Mouse (Mus musculus): ENCODE results near the gene Zkscan17. TPM values are rescaled to one million over a fixed set of nuclear protein-coding genes. Genes with fewer than 3 reads are reported as not detected.
"Not testable (repeated sequence)": the region's sequence is repeated elsewhere in the genome, so short reads cannot be mapped to it uniquely, and the experiment has no call there.

Zkscan17 gene
- polyA plus RNA-seq (2016; fragmentation: Nextera tagmentation; extraction: Ambion mirVana) = 28.5 and 29.1 TPM in 2 replicates

- no peak for ATAC-seq (ENCODE audit: low FRiP score, low read depth)
- H3K9ac ChIP-seq (replicated peaks) = no peak within 1 kb of the TSS
- H3K36me3 ChIP-seq = no peaks in the 10 kb centered on the region
- no peaks in the 10 kb centered on the region for H3K4me1 ChIP-seq
- WGBS = 45% methylated on average over 8 of the region's 8 CpGs
- H3K4me2 ChIP-seq (replicated peaks) = no peak within 1 kb of the TSS
- H3K27ac ChIP-seq (replicated peaks) = no peak within 1 kb of the TSS
- no peaks in the 10 kb centered on the region for H3K27me3 ChIP-seq
- no peak within 1 kb of the TSS for H3K4me3 ChIP-seq
- H3K9me3 ChIP-seq = no peaks in the 10 kb centered on the region
Measured at GRCm38 (mm10) chr11:59526472-59527080, at the start of gene Zkscan17. TSS of gene Zkscan17 (minus strand) at chr11:59526751.

GRCm38 (mm10) chr11:59576135-59576534, 49.6 kb upstream of the Zkscan17 start, which contains the start of gene Olfr222:
TSS of gene Olfr222 (minus strand) at chr11:59576235.
- H3K27ac ChIP-seq (replicated peaks); H3K4me1 ChIP-seq; H3K27me3 ChIP-seq; H3K36me3 ChIP-seq; H3K4me3 ChIP-seq; H3K4me2 ChIP-seq (replicated peaks); H3K9me3 ChIP-seq; H3K9ac ChIP-seq (replicated peaks); ATAC-seq (ENCODE audit: low FRiP score, low read depth): not testable (repeated sequence)

- Histone ChIP-seq H3K4me2 (replicated peaks) (no peak overlapping the region), H3K4me1 (no peaks in the 10 kb centered on the region), H3K27ac (replicated peaks) (no peak overlapping the region), H3K36me3 (no peaks in the 10 kb centered on the region), H3K4me3 (no peak overlapping the region), H3K9me3 (no peaks in the 10 kb centered on the region), H3K9ac (replicated peaks) (no peak overlapping the region), H3K27me3 (0 out of 2 replicates have a peak, but pooled peaks cover 4% of the 10 kb centered on the region)
- ATAC-seq (ENCODE audit: low FRiP score, low read depth) = no peak
- 76% methylated on average over 9 of the region's 9 CpGs for WGBS
Measured at GRCm38 (mm10) chr11:59575726-59576125, 49.2 kb upstream of the Zkscan17 start.

GRCm38 (mm10) chr11:59569306-59569705, 42.8 kb upstream of the Zkscan17 start:
- H3K9me3 ChIP-seq = no peaks in the 10 kb centered on the region
- H3K4me3 ChIP-seq = no peak overlapping the region
- no peak overlapping the region for H3K4me2 ChIP-seq (replicated peaks)
- H3K27me3 ChIP-seq = 0 out of 2 replicates have a peak, but pooled peaks cover 4% of the 10 kb centered on the region
- H3K36me3 ChIP-seq = no peaks in the 10 kb centered on the region
- no peak for ATAC-seq (ENCODE audit: low FRiP score, low read depth)
- H3K9ac ChIP-seq (replicated peaks) = no peak overlapping the region
- H3K27ac ChIP-seq (replicated peaks) = no peak overlapping the region
- WGBS = 66% methylated on average over 3 of the region's 3 CpGs
- H3K4me1 ChIP-seq = no peaks in the 10 kb centered on the region

- no peak overlapping the region for H3K4me2 ChIP-seq (replicated peaks)
- no peaks in the 10 kb centered on the region for H3K27me3 ChIP-seq
- H3K9ac ChIP-seq (replicated peaks) = no peak overlapping the region
- no peak for ATAC-seq (ENCODE audit: low FRiP score, low read depth)
- no peak overlapping the region for H3K4me3 ChIP-seq
- H3K36me3 ChIP-seq = no peaks in the 10 kb centered on the region
- no peak overlapping the region for H3K27ac ChIP-seq (replicated peaks)
- H3K9me3 ChIP-seq = no peaks in the 10 kb centered on the region
- no peaks in the 10 kb centered on the region for H3K4me1 ChIP-seq
- WGBS = 66% methylated on average over 9 of the region's 9 CpGs
Measured at GRCm38 (mm10) chr11:59562837-59563236, 36.3 kb upstream of the Zkscan17 start.

GRCm38 (mm10) chr11:59562336-59562735, 35.8 kb upstream of the Zkscan17 start:
- Histone ChIP-seq H3K36me3 (no peaks in the 10 kb centered on the region), H3K27me3 (no peaks in the 10 kb centered on the region), H3K4me2 (replicated peaks) (no peak overlapping the region), H3K4me3 (no peak overlapping the region), H3K27ac (replicated peaks) (no peak overlapping the region), H3K9ac (replicated peaks) (no peak overlapping the region), H3K4me1 (no peaks in the 10 kb centered on the region), H3K9me3 (no peaks in the 10 kb centered on the region)
- 90% methylated on average over 4 of the region's 4 CpGs for WGBS
- no peak for ATAC-seq (ENCODE audit: low FRiP score, low read depth)

- Histone ChIP-seq H3K9me3 (no peaks in the 10 kb centered on the region), H3K27me3 (no peaks in the 10 kb centered on the region), H3K4me2 (replicated peaks) (no peak overlapping the region), H3K9ac (replicated peaks) (no peak overlapping the region), H3K4me1 (no peaks in the 10 kb centered on the region), H3K4me3 (no peak overlapping the region), H3K27ac (replicated peaks) (no peak overlapping the region), H3K36me3 (no peaks in the 10 kb centered on the region)
- 76% methylated on average over 3 of the region's 3 CpGs for WGBS
- no peak for ATAC-seq (ENCODE audit: low FRiP score, low read depth)
Measured at GRCm38 (mm10) chr11:59560906-59561305, 34.4 kb upstream of the Zkscan17 start.

- Histone ChIP-seq H3K27ac (replicated peaks) (no peak overlapping the region), H3K4me3 (no peak overlapping the region), H3K9me3 (no peaks in the 10 kb centered on the region), H3K4me1 (no peaks in the 10 kb centered on the region), H3K36me3 (no peaks in the 10 kb centered on the region), H3K4me2 (replicated peaks) (no peak overlapping the region), H3K27me3 (no peaks in the 10 kb centered on the region), H3K9ac (replicated peaks) (no peak overlapping the region)
- no peak for ATAC-seq (ENCODE audit: low FRiP score, low read depth)
- 80% methylated on average over 8 of the region's 8 CpGs for WGBS
Measured at GRCm38 (mm10) chr11:59554535-59554934, 28.0 kb upstream of the Zkscan17 start.

- WGBS = 91% methylated on average over 11 of the region's 11 CpGs
- Histone ChIP-seq H3K4me2 (replicated peaks) (no peak overlapping the region), H3K9me3 (no peaks in the 10 kb centered on the region), H3K4me1 (no peaks in the 10 kb centered on the region), H3K9ac (replicated peaks) (no peak overlapping the region), H3K4me3 (no peak overlapping the region), H3K27me3 (no peaks in the 10 kb centered on the region), H3K27ac (replicated peaks) (no peak overlapping the region), H3K36me3 (no peaks in the 10 kb centered on the region)
- ATAC-seq (ENCODE audit: low FRiP score, low read depth) = no peak
Measured at GRCm38 (mm10) chr11:59554127-59554526, 27.6 kb upstream of the Zkscan17 start.

- no peak overlapping the region for H3K9ac ChIP-seq (replicated peaks)
- no peak for ATAC-seq (ENCODE audit: low FRiP score, low read depth)
- WGBS = 87% methylated on average over 9 of the region's 9 CpGs
Measured at GRCm38 (mm10) chr11:59544005-59544404, 17.5 kb upstream of the Zkscan17 start.

GRCm38 (mm10) chr11:59543376-59543775, 16.8 kb upstream of the Zkscan17 start:
- ATAC-seq (ENCODE audit: low FRiP score, low read depth) = no peak
- no peaks in the 10 kb centered on the region for H3K36me3 ChIP-seq
- 0 out of 2 replicates have a peak, but pooled peaks cover 4% of the 10 kb centered on the region for H3K4me1 ChIP-seq
- H3K27me3 ChIP-seq = no peaks in the 10 kb centered on the region
- 89% methylated on average over 3 of the region's 3 CpGs for WGBS
- H3K4me2 ChIP-seq (replicated peaks) = no peak overlapping the region
- no peak overlapping the region for H3K4me3 ChIP-seq
- H3K27ac ChIP-seq (replicated peaks) = no peak overlapping the region
- H3K9ac ChIP-seq (replicated peaks) = no peak overlapping the region
- H3K9me3 ChIP-seq = no peaks in the 10 kb centered on the region

More at GRCm38 (mm10) chr11:59544005-59544404, 17.5 kb upstream of the Zkscan17 start:
- Histone ChIP-seq H3K4me1 (0 out of 2 replicates have a peak, but pooled peaks cover 4% of the 10 kb centered on the region), H3K27ac (replicated peaks) (no peak overlapping the region), H3K9me3 (no peaks in the 10 kb centered on the region), H3K4me2 (replicated peaks) (no peak overlapping the region), H3K36me3 (no peaks in the 10 kb centered on the region), H3K4me3 (no peak overlapping the region), H3K27me3 (no peaks in the 10 kb centered on the region)

- ATAC-seq (ENCODE audit: low FRiP score, low read depth) = no peak
- H3K36me3 ChIP-seq = no peaks in the 10 kb centered on the region
- no peaks in the 10 kb centered on the region for H3K9me3 ChIP-seq
- no peak overlapping the region for H3K4me2 ChIP-seq (replicated peaks)
- H3K4me3 ChIP-seq = no peak overlapping the region
- H3K9ac ChIP-seq (replicated peaks) = no peak overlapping the region
- 80% methylated on average over 6 of the region's 6 CpGs for WGBS
- no peak overlapping the region for H3K27ac ChIP-seq (replicated peaks)
- 0 out of 2 replicates have a peak, but pooled peaks cover 4% of the 10 kb centered on the region for H3K4me1 ChIP-seq
- H3K27me3 ChIP-seq = no peaks in the 10 kb centered on the region
Measured at GRCm38 (mm10) chr11:59542442-59542841, 15.9 kb upstream of the Zkscan17 start.

GRCm38 (mm10) chr11:59541324-59541723, 14.8 kb upstream of the Zkscan17 start, which contains the start of gene Nlrp3:
TSS of gene Nlrp3 (plus strand) at chr11:59541568.
- Histone ChIP-seq H3K27ac (replicated peaks) (no peak within 1 kb of the TSS), H3K4me2 (replicated peaks) (no peak within 1 kb of the TSS), H3K9ac (replicated peaks) (no peak within 1 kb of the TSS), H3K4me3 (no peak within 1 kb of the TSS), H3K4me1 (0 out of 2 replicates have a peak, but pooled peaks cover 4% of the 10 kb centered on the region), H3K36me3 (no peaks in the 10 kb centered on the region), H3K27me3 (no peaks in the 10 kb centered on the region), H3K9me3 (no peaks in the 10 kb centered on the region)
- WGBS = 47% methylated on average over 3 of the region's 3 CpGs
- no peak for ATAC-seq (ENCODE audit: low FRiP score, low read depth)

All from midbrain, embryonic 12.5 days (tissue).